Mouse (Mus musculus) cortical plate, adult 2 months (tissue): Measurements from ENCODE around the gene Taf5l. TPM values are rescaled to one million over a fixed set of nuclear protein-coding genes. Genes with fewer than 3 reads are reported as not detected.
"Not testable (repeated sequence)": the region's sequence is repeated elsewhere in the genome, so short reads cannot be mapped to it uniquely, and the experiment has no call there.

Experiments
- H3K27ac ChIP-seq: fragments of 200-500 bp; 2 replicates; pipeline ENCODE4 v1.5.1; 2012; ENCODE audit warnings: low read length, control low read depth, inconsistent platforms; ENCODE audit not compliant: insufficient read depth
- H3K4me1 ChIP-seq: fragments of 200-500 bp; 2 replicates; pipeline ENCODE4 v1.6.1; 2011; ENCODE audit warnings: low read length; ENCODE audit not compliant: control insufficient read depth, insufficient read depth
- H3K4me3 ChIP-seq: fragments of 200-500 bp; 2 replicates; pipeline ENCODE4 v1.5.1; 2011; ENCODE audit warnings: mild to moderate bottlenecking, low read length, control low read depth; ENCODE audit not compliant: insufficient read depth
- CTCF ChIP-seq: fragments of 200-500 bp; IDR thresholded peaks from 2 replicates; pipeline ENCODE4 v1.5.1; 2011; ENCODE audit warnings: mild to moderate bottlenecking, control low read depth, low read length; ENCODE audit not compliant: insufficient read depth; ENCODE audit errors: extremely low read depth
- POLR2A ChIP-seq: fragments of 200-500 bp; IDR thresholded peaks from 2 replicates; pipeline ENCODE4 v1.6.1; 2011; ENCODE audit warnings: mild to moderate bottlenecking, low read length, control low read depth; ENCODE audit not compliant: insufficient read depth; ENCODE audit errors: extremely low read depth
- polyA plus RNA-seq: library from polyadenylated mRNA; depleted of rRNA; stranded (reverse); fragments of >200 nt; gene quantifications from 2 replicates; pipeline ENCODE4 v1.2.3, GENCODE M21; 2012

The Taf5l gene
- polyA plus RNA-seq, 1 experiment, result 17.0 TPM

- no peak overlapping the region for H3K4me3 ChIP-seq
These were observed 6.4 kb downstream of the Taf5l start for GRCm38 (mm10) chr8:124014751-124015150.

GRCm38 (mm10) chr8:124014299-124014698, 6.9 kb downstream of the Taf5l start:
- not testable (repeated sequence) for H3K4me3 ChIP-seq, H3K4me1 ChIP-seq, H3K27ac ChIP-seq

More at GRCm38 (mm10) chr8:124014751-124015150, 6.4 kb downstream of the Taf5l start:
- no peak overlapping the region for H3K27ac ChIP-seq
- H3K4me1 ChIP-seq, result peaks cover 10% of the 10 kb centered on the region
- no peak for TF ChIP-seq POLR2A
- TF ChIP-seq CTCF, result no peak

GRCm38 (mm10) chr8:124011989-124012586, 9.1 kb downstream of the Taf5l start:
- Histone ChIP-seq H3K4me3 (no peak overlapping the region), H3K27ac (no peak overlapping the region), H3K4me1 (no peaks in the 10 kb centered on the region)
- no peak for TF ChIP-seq CTCF
- no peak for TF ChIP-seq POLR2A

- no peak overlapping the region for H3K4me3 ChIP-seq
- H3K27ac ChIP-seq, result no peak overlapping the region
- TF ChIP-seq CTCF (no peak), POLR2A (no peak)
- no peaks in the 10 kb centered on the region for H3K4me1 ChIP-seq
These were observed 9.6 kb downstream of the Taf5l start for GRCm38 (mm10) chr8:124011580-124011979.

GRCm38 (mm10) chr8:124007829-124008228, 13.4 kb downstream of the Taf5l start:
- Histone ChIP-seq H3K4me3 (no peak overlapping the region), H3K4me1 (no peaks in the 10 kb centered on the region), H3K27ac (no peak overlapping the region)
- TF ChIP-seq CTCF, result no peak

- no peak overlapping the region for H3K4me3 ChIP-seq
- H3K27ac ChIP-seq, result no peak overlapping the region
- H3K4me1 ChIP-seq, result peaks cover 3% of the 10 kb centered on the region; the same call in 1 of the 2 replicates
- TF ChIP-seq CTCF (no peak), POLR2A (no peak)
These were observed 18.6 kb downstream of the Taf5l start for GRCm38 (mm10) chr8:124002546-124003108.

- no peak overlapping the region for H3K4me3 ChIP-seq
- no peak overlapping the region for H3K27ac ChIP-seq
- H3K4me1 ChIP-seq, result peaks cover 3% of the 10 kb centered on the region; the same call in 1 of the 2 replicates
- no peak for TF ChIP-seq POLR2A
- no peak for TF ChIP-seq CTCF
These were observed 21.6 kb downstream of the Taf5l start for GRCm38 (mm10) chr8:123999568-123999967.

GRCm38 (mm10) chr8:123993997-123994396, 27.2 kb downstream of the Taf5l start:
- no peaks in the 10 kb centered on the region for H3K4me1 ChIP-seq
- H3K27ac ChIP-seq, result no peak overlapping the region
- TF ChIP-seq CTCF (no peak), POLR2A (no peak)
- H3K4me3 ChIP-seq, result no peak overlapping the region

GRCm38 (mm10) chr8:123993597-123993996, 27.6 kb downstream of the Taf5l start:
- Histone ChIP-seq H3K27ac (no peak overlapping the region), H3K4me1 (no peaks in the 10 kb centered on the region), H3K4me3 (no peak overlapping the region)
- no peak for TF ChIP-seq POLR2A
- TF ChIP-seq CTCF, result no peak

- Histone ChIP-seq H3K4me3 (no peak overlapping the region), H3K4me1 (no peaks in the 10 kb centered on the region), H3K27ac (no peak overlapping the region)
- TF ChIP-seq CTCF, result peak; percentile 34; the same call in 1 of the 2 replicates
- TF ChIP-seq POLR2A, result no peak
These were observed 28.6 kb downstream of the Taf5l start for GRCm38 (mm10) chr8:123992587-123992986.
